ENCODE assay signal across 26 mouse cellular contexts in the genomic region with DNA sequence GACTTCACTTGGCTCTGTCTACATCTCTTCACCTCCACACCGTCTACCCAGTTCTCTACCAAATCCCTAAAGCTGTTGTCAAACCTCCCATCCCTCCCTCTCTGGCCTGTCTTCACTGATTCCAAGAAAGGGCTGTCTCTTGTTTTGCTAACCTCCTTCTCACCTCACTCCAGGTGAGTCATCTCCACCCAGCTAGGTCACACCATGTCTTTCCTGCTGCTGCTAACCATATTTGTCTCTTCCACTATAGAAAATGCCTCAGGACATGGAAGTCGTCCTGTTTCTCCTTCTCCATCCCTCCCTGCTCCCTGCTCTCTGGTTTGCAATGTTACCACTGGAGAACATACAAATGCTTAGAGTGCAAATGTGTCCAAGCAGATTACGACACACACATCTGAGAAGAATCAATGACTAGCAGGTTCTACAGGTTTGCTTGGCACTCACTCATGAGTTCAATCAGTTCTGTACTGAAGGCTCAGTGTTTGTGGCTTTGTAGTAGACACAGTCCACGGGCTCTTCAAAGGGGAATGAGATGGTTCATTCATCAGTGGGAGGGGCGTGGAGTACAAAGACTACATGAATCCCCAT.
DNase-seq lines count a peak whose midpoint lies in the region; ATAC-seq and TF ChIP-seq lines count a peak whose summit lies in the region.
"Had no signal": no experiment of that assay in that cellular context is flagged by ENCODE, and none has a peak within 500 bp of the region (broad histone marks: within the 10 kb centered on the region; RNA-seq: fewer than 3 reads in every experiment).

No protein-coding gene starts in this region.

- no peaks in the 10 kb centered on the region for H3K27me3 ChIP-seq in stomach, postnatal 0 days (ENCODE audit: control insufficient read depth, insufficient read depth, low read length)
- H3K27me3 ChIP-seq: CH12.LX; embryonic facial prominence, embryonic 15.5 days; forebrain, embryonic 15.5 days; hindbrain, embryonic 13.5 days; Patski had no signal

- ATAC-seq in stomach, postnatal 0 days (ENCODE audit: low FRiP score, low TSS enrichment), result peak; percentile 76
- ATAC-seq: forebrain, embryonic 15.5 days; hindbrain, embryonic 16.5 days; Patski had no signal

- H3K4me2 ChIP-seq in stomach, postnatal 0 days (replicated peaks; ENCODE audit: low read depth), result no peak overlapping the region
- H3K4me2 ChIP-seq: embryonic facial prominence, embryonic 15.5 days; forebrain, embryonic 12.5 days; forebrain, embryonic 15.5 days; heart, embryonic 11.5 days; hindbrain, embryonic 13.5 days had no signal

- peak; percentile 64 for DNase-seq in heart, adult 11 months
- no peak for DNase-seq in heart, postnatal 14 days
- DNase-seq in lung, postnatal 36 days, result peak; percentile 32
- DNase-seq in lung, postnatal 10 days, result no peak
- DNase-seq in urinary bladder, postnatal 36 days (ENCODE audit: low spot score in 2 of 2), result peak; percentile 17 to 36
- no peak for DNase-seq in urinary bladder, postnatal 25 days (ENCODE audit: low spot score)
- no peak for DNase-seq in stomach, postnatal 0 days (ENCODE audit: low spot score)
- no peak for DNase-seq in right cerebral cortex, postnatal 36 days (ENCODE audit: low spot score in 2 of 2)
- DNase-seq: adrenal gland, postnatal 10 days; adrenal gland, postnatal 36 days; B cell, adult 2 months; cerebellum, adult 18-20 months; cerebellum, adult 9-10 months; cerebellum, postnatal 25 days; gastrocnemius, postnatal 25 days; heart, postnatal 36 days had no signal

- intact Hi-C loops in heart, postnatal 14 days (cut with DNase I), result no loop called here

- no peak overlapping the region for H3K4me3 ChIP-seq in stomach, postnatal 0 days (ENCODE audit: low read depth, low read length)
- H3K4me3 ChIP-seq: embryonic facial prominence, embryonic 15.5 days; forebrain, embryonic 12.5 days; forebrain, embryonic 15.5 days; hindbrain, embryonic 10.5 days; hindbrain, embryonic 13.5 days had no signal

- H3K9ac ChIP-seq in stomach, postnatal 0 days (ENCODE audit: low read length), result no peak overlapping the region
- H3K9ac ChIP-seq: embryonic facial prominence, embryonic 15.5 days; forebrain, embryonic 12.5 days; forebrain, embryonic 15.5 days; hindbrain, embryonic 13.5 days had no signal

- no peaks in the 10 kb centered on the region; the same call in 1 of the 2 replicates for H3K36me3 ChIP-seq in stomach, postnatal 0 days (ENCODE audit: control insufficient read depth, insufficient read depth, low read length)
- H3K36me3 ChIP-seq: embryonic facial prominence, embryonic 15.5 days; forebrain, embryonic 12.5 days; forebrain, embryonic 15.5 days; G1E; hindbrain, embryonic 10.5 days; hindbrain, embryonic 13.5 days had no signal

- H3K9me3 ChIP-seq in stomach, postnatal 0 days (ENCODE audit: control insufficient read depth, low read length), result no peaks in the 10 kb centered on the region
- H3K9me3 ChIP-seq: embryonic facial prominence, embryonic 15.5 days; forebrain, embryonic 12.5 days; forebrain, embryonic 15.5 days; hindbrain, embryonic 10.5 days; hindbrain, embryonic 13.5 days had no signal

- no peak for TF ChIP-seq EP300 in stomach, postnatal 0 days (optimal IDR thresholded peaks at IDR 0.05)

- H3K27ac ChIP-seq in stomach, postnatal 0 days (replicated peaks), result peak overlapping the region; percentile 67
- H3K27ac ChIP-seq: embryonic facial prominence, embryonic 15.5 days; forebrain, embryonic 12.5 days; forebrain, embryonic 15.5 days; hindbrain, embryonic 10.5 days; hindbrain, embryonic 13.5 days had no signal

- 52% methylated on average over 5 of the region's 5 CpGs for WGBS in stomach, postnatal 0 days

- TF ChIP-seq CTCF in stomach, postnatal 0 days (IDR thresholded peaks at IDR 0.05; ENCODE audit: low read depth), result no peak

- H3K4me1 ChIP-seq in stomach, postnatal 0 days (replicated peaks; ENCODE audit: control insufficient read depth, insufficient read depth), result no peaks in the 10 kb centered on the region

Comparison
In these comparisons a context has a peak if more than half of its experiments do, and no peak if none do; other contexts are left out.
1. DNase-seq: peak in heart, adult 11 months (single experiment), lung, postnatal 36 days (single experiment) and urinary bladder, postnatal 36 days (2 of 2); none in heart, postnatal 14 days (0 of 2), lung, postnatal 10 days (single experiment), urinary bladder, postnatal 25 days (single experiment), stomach, postnatal 0 days (single experiment) and right cerebral cortex, postnatal 36 days (0 of 2).